Comparison of ENCODE assay signal across 9 mouse cellular contexts in the genomic region with DNA sequence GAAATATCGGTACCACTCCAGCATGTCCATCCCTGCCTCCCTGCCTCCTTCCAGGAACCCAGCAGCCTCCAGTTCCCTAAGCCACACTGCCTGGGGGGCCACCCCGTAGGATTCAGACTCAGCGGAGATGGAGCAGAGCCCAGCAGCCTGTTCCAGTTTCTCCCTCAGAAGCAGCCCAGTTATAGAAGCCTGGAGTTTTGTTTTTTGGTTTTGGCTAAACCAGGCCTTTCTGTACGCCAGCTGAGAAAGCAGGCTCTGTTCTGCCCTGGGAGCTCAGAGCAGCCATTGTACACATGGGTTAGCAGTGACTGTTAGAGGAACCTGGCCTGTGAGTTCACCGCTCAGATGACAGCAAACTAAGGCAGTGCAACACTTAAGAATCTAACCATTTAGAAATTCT. TPM values are rescaled to one million over a fixed set of nuclear protein-coding genes. Genes with fewer than 3 reads are reported as not detected.
DNase-seq lines count a peak whose midpoint lies in the region; ATAC-seq lines count a peak whose summit lies in the region.
"Had no signal": no experiment of that assay in that cellular context is flagged by ENCODE, and none has a peak within 500 bp of the region (broad histone marks: within the 10 kb centered on the region; RNA-seq: fewer than 3 reads in every experiment).

No protein-coding gene starts in this region.

- no peaks in the 10 kb centered on the region for H3K9me3 ChIP-seq in forebrain, embryonic 16.5 days (ENCODE audit: control insufficient read depth, low read length)
- H3K9me3 ChIP-seq in hindbrain, embryonic 11.5 days (ENCODE audit: control insufficient read depth, low read length): no peaks in the 10 kb centered on the region
- H3K9me3 ChIP-seq in limb, embryonic 10.5 days (replicated peaks): no peaks in the 10 kb centered on the region

- no peak overlapping the region for H3K4me3 ChIP-seq in forebrain, embryonic 16.5 days (replicated peaks; ENCODE audit: low read length)
- no peak overlapping the region for H3K4me3 ChIP-seq in hindbrain, embryonic 11.5 days (ENCODE audit: low read depth, low read length)
- H3K4me3 ChIP-seq in limb, embryonic 10.5 days: no peak overlapping the region
- H3K4me3 ChIP-seq: myocyte had no signal

- H3K36me3 ChIP-seq in forebrain, embryonic 16.5 days (ENCODE audit: control insufficient read depth, insufficient read depth): no peaks in the 10 kb centered on the region
- no peaks in the 10 kb centered on the region for H3K36me3 ChIP-seq in hindbrain, embryonic 11.5 days (ENCODE audit: control insufficient read depth, insufficient read depth, low read length)
- no peaks in the 10 kb centered on the region for H3K36me3 ChIP-seq in limb, embryonic 10.5 days

- peak; percentile 76 for ATAC-seq in forebrain, embryonic 16.5 days
- no peak for ATAC-seq in hindbrain, embryonic 11.5 days (ENCODE audit: low FRiP score)
- ATAC-seq in inflammation-experienced regulatory T-cells, adult 6 months: no peak

- WGBS in forebrain, embryonic 16.5 days: 46% methylated on average over 5 of the region's 5 CpGs
- 61% methylated on average over 5 of the region's 5 CpGs for WGBS in hindbrain, embryonic 11.5 days
- WGBS in limb, embryonic 10.5 days: 75% methylated on average over 5 of the region's 5 CpGs

- peaks cover 23% of the 10 kb centered on the region for H3K4me1 ChIP-seq in forebrain, embryonic 16.5 days (replicated peaks; ENCODE audit: control insufficient read depth, insufficient read depth, low read length)
- 0 out of 2 replicates have a peak, but pooled peaks cover 4% of the 10 kb centered on the region for H3K4me1 ChIP-seq in hindbrain, embryonic 11.5 days (replicated peaks; ENCODE audit: control insufficient read depth, insufficient read depth, low read length)
- H3K4me1 ChIP-seq in limb, embryonic 10.5 days: peaks cover 13% of the 10 kb centered on the region

- no peak overlapping the region for H3K9ac ChIP-seq in forebrain, embryonic 16.5 days (replicated peaks; ENCODE audit: low read depth, low read length)
- H3K9ac ChIP-seq in hindbrain, embryonic 11.5 days (ENCODE audit: low read depth, low read length): no peak overlapping the region

- peak overlapping the region; percentile 60 for H3K27ac ChIP-seq in forebrain, embryonic 16.5 days (ENCODE audit: low read length)
- H3K27ac ChIP-seq in hindbrain, embryonic 11.5 days (ENCODE audit: low read depth, low read length): peak overlapping the region; percentile 12; the same call in 1 of the 2 replicates
- H3K27ac ChIP-seq in limb, embryonic 10.5 days: peak overlapping the region; percentile 3; the same call in 1 of the 2 replicates

- no peaks in the 10 kb centered on the region for H3K27me3 ChIP-seq in forebrain, embryonic 16.5 days (replicated peaks; ENCODE audit: control insufficient read depth, insufficient read depth, low read length)
- H3K27me3 ChIP-seq in hindbrain, embryonic 11.5 days (ENCODE audit: control insufficient read depth, insufficient read depth, low read length): no peaks in the 10 kb centered on the region
- H3K27me3 ChIP-seq in limb, embryonic 10.5 days (ENCODE audit: low read depth, poor library complexity, severe bottlenecking): peaks cover 24% of the 10 kb centered on the region

- peak; percentile 35 for DNase-seq in cerebellum, adult 9-11 months
- no peak for DNase-seq in hindbrain, embryonic 11.5 days (ENCODE audit: low spot score)
- DNase-seq in limb, embryonic 10.5 days (ENCODE audit: low spot score): no peak
- no peak for DNase-seq in urinary bladder, adult 2 months (ENCODE audit: low spot score)
- no peak for DNase-seq in ovary, postnatal 14 days (ENCODE audit: low spot score)
- no peak for DNase-seq in T-cell, adult 2 months (ENCODE audit: low spot score)

- H3K4me2 ChIP-seq in forebrain, embryonic 16.5 days (ENCODE audit: low read length): no peak overlapping the region
- no peak overlapping the region for H3K4me2 ChIP-seq in hindbrain, embryonic 11.5 days (replicated peaks; ENCODE audit: low read depth, low read length)

RNA-seq across cellular contexts. Expression of gene Cnmd, which starts 3.7 kb away (rescaled TPM):
- polyA plus RNA-seq in forebrain, embryonic 16.5 days (2015; fragmentation: Nextera tagmentation; extraction: Ambion mirVana): 0.62 and 8.4 TPM in 2 replicates
- 20.0 and 20.9 TPM in 2 replicates for polyA plus RNA-seq in hindbrain, embryonic 11.5 days (2014; fragmentation: Nextera tagmentation; extraction: Ambion mirVana)
- 0.20 and 4.9 TPM in 2 replicates for polyA plus RNA-seq in limb, embryonic 10.5 days (2016; fragmentation: Nextera tagmentation; extraction: Ambion mirVana)
- polyA plus RNA-seq in urinary bladder, adult 2 months (2012; rRNA removed): 1.7 and 2.1 TPM in 2 replicates
- not detected for polyA plus RNA-seq in inflammation-experienced regulatory T-cells, adult 6 months (2017; shearing (Covaris generic))
- polyA plus RNA-seq: myocyte had no signal

Comparison
In these comparisons a context has a peak if more than half of its experiments do, and no peak if none do; other contexts are left out.
1. H3K27ac ChIP-seq: peak in every context shown above with its lines; median percentile 60 in forebrain, embryonic 16.5 days; 12 in hindbrain, embryonic 11.5 days; 3 in limb, embryonic 10.5 days.